Mouse (Mus musculus) neural tube, embryonic 13.5 days (tissue): ENCODE results near the gene Tst. TPM values are rescaled to one million over a fixed set of nuclear protein-coding genes. Genes with fewer than 3 reads are reported as not detected.
A peak's percentile ranks its signal among the peaks of the same experiment; 100 is the strongest.

Experiments
- ATAC-seq: fragments of 200-750 bp; cut with Nextera tagmentation; 2 replicates; pipeline ENCODE4 v1.8.0; 2017; ENCODE audit warnings: low read depth, mild to moderate bottlenecking, moderate TSS enrichment, moderate library complexity
- H3K27ac ChIP-seq: fragments of 300-500 bp; sonication (generic); replicated peaks from 2 replicates; pipeline ENCODE4 v1.5.1; 2015; ENCODE audit warnings: moderate library complexity, mild to moderate bottlenecking, inconsistent platforms
- H3K27me3 ChIP-seq: fragments of 300-500 bp; sonication (generic); 2 replicates; pipeline ENCODE4 v1.6.1; 2015; ENCODE audit warnings: mild to moderate bottlenecking, inconsistent platforms
- H3K36me3 ChIP-seq: fragments of 300-500 bp; sonication (generic); 2 replicates; pipeline ENCODE4 v1.6.1; 2015; ENCODE audit warnings: mild to moderate bottlenecking, inconsistent platforms
- H3K4me1 ChIP-seq: fragments of 300-500 bp; sonication (generic); replicated peaks from 2 replicates; pipeline ENCODE4 v1.6.1; 2015; ENCODE audit warnings: inconsistent platforms
- H3K4me2 ChIP-seq: fragments of 300-500 bp; sonication (generic); 2 replicates; pipeline ENCODE4 v1.6.1; 2015; ENCODE audit warnings: inconsistent platforms, mild to moderate bottlenecking, moderate library complexity
- H3K4me3 ChIP-seq: fragments of 300-500 bp; sonication (generic); 2 replicates; pipeline ENCODE4 v1.5.1; 2015; ENCODE audit warnings: mild to moderate bottlenecking, inconsistent platforms
- H3K9ac ChIP-seq: fragments of 300-500 bp; sonication (generic); 2 replicates; pipeline ENCODE4 v1.6.1; 2015; ENCODE audit warnings: moderate library complexity, mild to moderate bottlenecking, inconsistent platforms
- H3K9me3 ChIP-seq: fragments of 300-500 bp; sonication (generic); 2 replicates; pipeline ENCODE4 v1.6.1; 2016; ENCODE audit warnings: inconsistent platforms
- WGBS: fragments of 180-500 bp; shearing (Covaris S2); methylation state at CpG from one replicate; pipeline ENCODE4 v1.1.7; 2015; 5-methylcytosine and 5-hydroxymethylcytosine counted together
- polyA plus RNA-seq: library from polyadenylated mRNA; unstranded; fragments of >200 nt; fragmentation: Nextera tagmentation; extraction: Ambion mirVana; gene quantifications from 2 replicates; pipeline ENCODE4 v1.2.1, GENCODE M21; 2015

Tst gene
- polyA plus RNA-seq, 1 experiment from 2014 or later: 11.4 TPM

GRCm38 (mm10) chr15:78438505-78438904 lies 32.8 kb upstream of the Tst start:
- Histone ChIP-seq H3K36me3 (peaks cover 35% of the 10 kb centered on the region), H3K4me3 (no peak overlapping the region), H3K4me1 (peaks cover 52% of the 10 kb centered on the region), H3K27me3 (no peaks in the 10 kb centered on the region), H3K4me2 (no peak overlapping the region), H3K9me3 (no peaks in the 10 kb centered on the region), H3K27ac (no peak overlapping the region), H3K9ac (0 out of 2 replicates have a peak overlapping the region, but pooled peaks have one; percentile 22)
- no peak for ATAC-seq
- WGBS: 49% methylated on average over 8 of the region's 8 CpGs

DNA sequence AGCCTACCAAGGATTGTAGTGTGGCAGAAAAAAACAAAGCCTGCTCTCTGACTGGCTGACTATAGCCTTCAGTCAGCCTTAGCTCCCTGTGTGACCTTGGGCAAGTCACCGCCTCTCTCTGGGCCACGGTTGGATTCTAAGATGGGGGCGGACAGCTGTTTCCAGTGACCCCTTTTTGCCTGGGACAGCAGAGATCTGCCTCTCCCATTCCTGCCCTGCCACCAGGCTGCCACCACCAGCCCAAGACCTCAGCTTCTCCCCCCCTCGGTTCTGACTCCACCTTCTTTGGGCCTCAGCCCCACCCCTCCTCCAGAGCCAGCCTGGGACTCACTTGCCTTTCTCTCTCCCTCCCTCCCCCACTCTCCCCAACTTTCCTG lies 32.3 kb upstream of the Tst start:
- peaks cover 40% of the 10 kb centered on the region for H3K36me3 ChIP-seq
- H3K27me3 ChIP-seq: no peaks in the 10 kb centered on the region
- no peak overlapping the region for H3K4me2 ChIP-seq
- no peak overlapping the region for H3K9ac ChIP-seq
- H3K27ac ChIP-seq: peak overlapping the region; percentile 86; the same call in 1 of the 2 replicates
- no peak overlapping the region for H3K4me3 ChIP-seq
- ATAC-seq: no peak
- peaks cover 52% of the 10 kb centered on the region for H3K4me1 ChIP-seq
- H3K9me3 ChIP-seq: no peaks in the 10 kb centered on the region
- 45% methylated on average over 4 of the region's 4 CpGs for WGBS

- Histone ChIP-seq H3K9ac (peak overlapping the region; percentile 64), H3K4me3 (peak overlapping the region; percentile 22; the same call in 1 of the 2 replicates), H3K4me1 (peaks cover 52% of the 10 kb centered on the region), H3K36me3 (peaks cover 44% of the 10 kb centered on the region), H3K27ac (peak overlapping the region; percentile 86), H3K27me3 (no peaks in the 10 kb centered on the region), H3K9me3 (no peaks in the 10 kb centered on the region), H3K4me2 (peak overlapping the region; percentile 54)
- ATAC-seq: peak; percentile 16
- 15% methylated on average over 23 of the region's 23 CpGs for WGBS
Measured at GRCm38 (mm10) chr15:78437237-78438017, 31.7 kb upstream of the Tst start.

- Histone ChIP-seq H3K9ac (peak overlapping the region; percentile 64), H3K4me3 (peak overlapping the region; percentile 22), H3K4me2 (peak overlapping the region; percentile 54), H3K27ac (peak overlapping the region; percentile 86), H3K36me3 (peaks cover 52% of the 10 kb centered on the region), H3K4me1 (peaks cover 52% of the 10 kb centered on the region), H3K9me3 (no peaks in the 10 kb centered on the region), H3K27me3 (no peaks in the 10 kb centered on the region)
- WGBS: 11% methylated on average over 31 of the region's 32 CpGs
- peak; percentile 57 for ATAC-seq
Measured at GRCm38 (mm10) chr15:78436380-78437192, 30.9 kb upstream of the Tst start.

- 76% methylated on average over 11 of the region's 11 CpGs for WGBS
- Histone ChIP-seq H3K4me1 (peaks cover 56% of the 10 kb centered on the region), H3K9ac (no peak overlapping the region), H3K9me3 (no peaks in the 10 kb centered on the region), H3K4me3 (no peak overlapping the region), H3K36me3 (peaks cover 62% of the 10 kb centered on the region), H3K27ac (no peak overlapping the region), H3K4me2 (no peak overlapping the region), H3K27me3 (no peaks in the 10 kb centered on the region)
- ATAC-seq: no peak
Measured at GRCm38 (mm10) chr15:78435681-78436080, 30.0 kb upstream of the Tst start.

DNA sequence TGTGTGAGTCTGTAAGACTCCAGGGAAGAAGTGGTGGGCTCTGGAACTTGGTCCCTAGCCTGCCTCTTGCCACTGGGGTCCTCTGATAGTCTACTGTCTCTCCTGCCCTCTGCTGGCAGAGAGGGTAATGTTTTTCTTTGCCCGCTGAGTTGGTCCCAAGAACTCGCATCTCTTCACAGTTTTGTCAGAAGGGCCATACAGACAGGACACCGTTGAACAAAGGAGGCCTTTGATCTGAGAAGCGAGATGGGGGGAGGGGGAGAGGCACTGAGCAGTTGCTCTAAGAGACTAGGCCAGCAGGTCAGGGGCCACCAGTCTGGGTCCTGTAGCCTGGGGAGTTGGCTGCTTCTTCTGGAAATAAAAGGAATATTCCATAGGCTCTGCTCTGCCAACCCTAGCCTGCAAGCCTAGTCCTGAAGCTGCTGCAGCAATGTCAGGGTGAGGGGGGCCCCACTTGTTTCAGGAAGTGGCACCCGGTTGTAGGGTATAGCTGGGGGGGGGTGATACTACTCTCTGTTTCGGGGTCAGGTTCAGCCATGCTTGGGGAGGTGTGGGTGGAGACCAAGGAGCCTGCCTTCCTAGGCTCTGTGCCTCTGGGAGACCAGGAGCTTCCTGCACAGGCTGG lies 29.3 kb upstream of the Tst start:
- Histone ChIP-seq H3K27me3 (no peaks in the 10 kb centered on the region), H3K9ac (0 out of 2 replicates have a peak overlapping the region, but pooled peaks have one; percentile 31), H3K36me3 (peaks cover 64% of the 10 kb centered on the region), H3K4me3 (no peak overlapping the region), H3K9me3 (no peaks in the 10 kb centered on the region), H3K27ac (no peak overlapping the region), H3K4me1 (peaks cover 57% of the 10 kb centered on the region), H3K4me2 (no peak overlapping the region)
- ATAC-seq: no peak
- WGBS: 26% methylated on average over 6 of the region's 6 CpGs

GRCm38 (mm10) chr15:78431541-78432121 lies 25.9 kb upstream of the Tst start:
- Histone ChIP-seq H3K27ac (0 out of 2 replicates have a peak overlapping the region, but pooled peaks have one; percentile 1), H3K36me3 (peaks cover 56% of the 10 kb centered on the region), H3K4me2 (no peak overlapping the region), H3K4me3 (no peak overlapping the region), H3K9ac (no peak overlapping the region), H3K27me3 (no peaks in the 10 kb centered on the region), H3K4me1 (peaks cover 57% of the 10 kb centered on the region), H3K9me3 (no peaks in the 10 kb centered on the region)
- no peak for ATAC-seq
- 83% methylated on average over 7 of the region's 7 CpGs for WGBS

GRCm38 (mm10) chr15:78430874-78431273 lies 25.2 kb upstream of the Tst start:
- 0 out of 2 replicates have a peak overlapping the region, but pooled peaks have one; percentile 1 for H3K27ac ChIP-seq
- H3K4me3 ChIP-seq: no peak overlapping the region
- H3K9me3 ChIP-seq: no peaks in the 10 kb centered on the region
- H3K4me2 ChIP-seq: no peak overlapping the region
- H3K36me3 ChIP-seq: peaks cover 50% of the 10 kb centered on the region
- H3K4me1 ChIP-seq: peaks cover 50% of the 10 kb centered on the region
- H3K9ac ChIP-seq: 0 out of 2 replicates have a peak overlapping the region, but pooled peaks have one; percentile 22
- 85% methylated on average over 10 of the region's 10 CpGs for WGBS
- ATAC-seq: no peak
- no peaks in the 10 kb centered on the region for H3K27me3 ChIP-seq

DNA sequence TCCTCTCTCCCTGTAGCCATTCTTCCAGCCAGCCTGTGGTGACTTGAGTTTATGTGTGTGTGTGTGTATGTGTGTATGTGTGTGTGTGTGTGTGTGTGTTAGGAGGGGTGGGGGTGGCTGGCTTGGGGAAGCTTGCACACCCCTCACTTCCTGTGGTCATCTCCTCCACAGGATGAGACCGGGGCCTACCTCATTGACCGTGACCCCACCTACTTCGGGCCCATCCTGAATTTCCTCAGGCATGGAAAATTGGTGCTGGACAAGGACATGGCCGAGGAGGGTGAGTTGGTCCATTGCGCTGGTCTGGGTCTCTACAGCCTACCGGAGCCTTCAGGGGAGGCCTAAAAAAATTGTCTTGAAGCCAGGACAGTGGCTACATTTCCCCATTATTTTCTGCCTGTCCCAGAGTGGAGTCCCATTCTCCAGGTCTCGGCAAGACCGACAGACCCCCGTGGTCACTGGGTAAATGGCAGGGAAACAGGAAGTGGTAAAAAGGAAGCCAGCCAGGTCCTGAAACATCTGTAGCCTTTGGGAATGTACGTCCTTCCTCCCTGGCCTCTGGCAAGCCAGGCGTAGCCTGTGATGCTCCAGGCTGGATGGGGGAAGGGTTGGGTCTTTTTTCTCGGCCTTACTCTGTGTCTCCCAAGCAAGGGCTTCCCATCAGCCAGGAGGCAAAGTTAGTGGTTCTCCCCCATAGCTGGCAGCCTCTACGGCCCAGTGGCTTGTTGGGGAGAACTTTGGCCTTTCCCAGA lies 24.3 kb upstream of the Tst start:
- H3K4me2 ChIP-seq: peak overlapping the region; percentile 89
- WGBS: 82% methylated on average over 13 of the region's 13 CpGs
- H3K36me3 ChIP-seq: peaks cover 41% of the 10 kb centered on the region
- peak overlapping the region; percentile 68 for H3K4me3 ChIP-seq
- H3K9me3 ChIP-seq: no peaks in the 10 kb centered on the region
- ATAC-seq: no peak
- peak overlapping the region; percentile 87 for H3K9ac ChIP-seq
- peak overlapping the region; percentile 83 for H3K27ac ChIP-seq
- H3K27me3 ChIP-seq: no peaks in the 10 kb centered on the region
- H3K4me1 ChIP-seq: peaks cover 41% of the 10 kb centered on the region

GRCm38 (mm10) chr15:78429139-78429459 lies 23.4 kb upstream of the Tst start:
- Histone ChIP-seq H3K9ac (peak overlapping the region; percentile 87), H3K36me3 (peaks cover 35% of the 10 kb centered on the region), H3K9me3 (no peaks in the 10 kb centered on the region), H3K27ac (peak overlapping the region; percentile 83), H3K4me3 (peak overlapping the region; percentile 68), H3K27me3 (0 out of 2 replicates have a peak, but pooled peaks cover 4% of the 10 kb centered on the region), H3K4me1 (peaks cover 33% of the 10 kb centered on the region), H3K4me2 (peak overlapping the region; percentile 89)
- 2% methylated on average over 3 of the region's 3 CpGs for WGBS
- ATAC-seq: no peak
